Mouse (Mus musculus): ENCODE results near the gene Egln2.

The Egln2 gene

DNA sequence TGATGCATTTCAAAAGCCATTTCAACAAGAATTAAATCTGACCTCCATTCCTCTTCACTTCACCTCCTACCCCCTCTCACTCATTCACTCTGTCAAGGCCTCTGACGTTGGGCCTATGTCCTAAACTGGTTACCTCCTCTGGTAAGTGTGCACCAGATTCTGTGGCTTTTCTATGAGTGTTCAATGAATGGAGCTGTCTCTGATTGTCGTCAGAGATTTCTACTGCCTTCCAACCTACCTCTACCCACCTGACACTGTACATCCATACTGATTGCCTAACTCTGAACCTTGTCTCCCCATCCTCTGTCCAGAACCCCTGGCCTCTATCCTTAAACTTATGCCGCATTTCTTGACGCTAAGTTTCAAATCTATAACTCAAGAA lies 11.3 kb upstream of the Egln2 start:
- no peak for DNase-seq (ENCODE audit: low spot score in 2 of 2)

DNA sequence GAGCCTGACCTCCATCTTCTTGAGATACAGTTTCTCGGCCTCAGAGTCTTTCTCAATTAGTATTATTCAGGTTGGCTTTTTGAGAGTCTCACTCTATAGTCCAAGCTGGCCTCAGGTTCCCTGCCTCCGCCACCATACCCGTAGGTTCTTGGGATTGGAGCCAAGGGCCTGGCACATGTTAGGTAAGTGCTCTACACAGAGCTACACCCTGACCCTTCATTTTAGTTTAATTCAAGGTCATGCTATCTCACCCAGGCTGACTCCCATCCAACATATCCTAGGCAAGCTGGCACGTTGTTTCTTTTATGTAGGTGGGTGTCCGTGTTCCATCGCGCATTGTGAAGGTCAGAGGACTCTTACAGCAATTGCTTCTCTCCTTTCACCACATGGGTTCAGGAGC lies 8.3 kb upstream of the Egln2 start:
- no peak for DNase-seq (ENCODE audit: low spot score in 2 of 2)

DNA sequence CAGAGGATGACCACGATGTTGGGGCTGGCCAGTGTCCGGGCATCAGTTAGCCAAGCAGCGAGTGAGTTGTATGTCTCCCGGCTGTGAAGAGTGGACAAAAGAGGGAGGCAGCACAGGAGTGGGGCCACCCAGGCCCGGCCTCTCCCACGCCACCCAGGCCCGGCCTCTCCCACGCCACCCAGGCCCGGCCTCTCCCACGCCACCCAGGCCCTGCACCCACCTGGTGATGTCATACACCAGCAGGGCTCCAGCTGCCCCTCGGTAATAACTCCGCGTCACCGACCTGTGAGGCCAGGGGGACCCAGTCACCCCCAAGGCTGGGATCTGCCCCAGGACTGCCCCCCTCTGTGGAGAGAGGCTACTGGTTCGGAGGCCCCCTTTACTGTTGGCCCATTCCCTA lies 7.9 kb upstream of the Egln2 start:
- no peak for DNase-seq (ENCODE audit: low spot score in 2 of 2)

- no peak for DNase-seq (ENCODE audit: low spot score in 2 of 2)
These were observed 4.4 kb upstream of the Egln2 start for GRCm38 (mm10) chr7:27170981-27171380.

- DNase-seq (ENCODE audit: low spot score in 2 of 2) = no peak
These were observed 1.8 kb upstream of the Egln2 start for GRCm38 (mm10) chr7:27168371-27168770.

DNA sequence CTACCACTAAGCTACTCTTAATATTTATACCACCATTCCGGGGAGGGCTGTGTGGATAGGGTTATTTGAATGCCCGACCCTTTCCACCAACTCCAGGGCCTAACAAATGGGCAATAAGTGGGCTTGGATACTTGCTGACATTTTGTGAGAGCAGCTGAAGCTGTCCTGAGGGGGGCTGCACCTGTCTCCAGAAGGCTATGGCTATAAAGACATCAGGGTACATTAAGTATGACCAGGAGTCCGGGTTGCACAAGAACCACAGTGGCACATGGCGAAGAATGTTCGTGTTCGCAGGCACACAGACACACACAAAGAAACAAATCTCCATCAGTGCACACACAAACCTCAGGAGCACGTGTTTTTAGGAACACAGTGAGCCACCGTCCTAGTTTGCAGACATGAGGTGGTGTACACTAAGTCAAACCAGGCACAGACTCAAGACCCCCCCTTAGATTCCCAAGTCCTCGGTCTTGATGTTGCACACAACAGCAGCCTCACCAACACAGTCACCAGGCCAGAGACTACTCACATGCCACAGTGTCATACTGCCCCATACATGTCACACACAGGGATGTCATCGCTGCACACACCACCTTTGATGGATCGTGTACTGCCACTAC lies 983 bp upstream of the Egln2 start:
- DNase-seq (ENCODE audit: low spot score in 2 of 2) = no peak

DNA sequence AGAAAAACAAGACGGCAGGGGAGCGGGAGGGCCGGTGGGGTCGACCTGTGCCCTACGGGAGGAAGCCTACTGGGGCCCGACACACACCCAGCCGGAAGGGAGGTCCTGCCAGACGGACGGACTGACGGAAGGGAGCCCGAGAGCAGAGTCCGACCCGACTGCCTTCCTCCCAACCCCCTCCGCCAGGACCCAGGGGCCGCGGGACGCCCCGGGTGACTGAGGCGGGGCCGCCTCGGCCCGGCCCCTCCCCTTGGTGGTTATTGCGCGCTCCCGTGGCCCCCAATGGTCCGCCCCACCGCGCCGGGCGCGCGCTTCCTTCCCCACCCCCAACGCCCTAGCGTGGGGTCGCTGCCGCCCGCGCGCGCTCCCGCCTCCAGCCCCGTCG lies 381 bp downstream of the Egln2 start:
- DNase-seq (ENCODE audit: low spot score in 2 of 2) = peak; percentile 82 to 91

DNA sequence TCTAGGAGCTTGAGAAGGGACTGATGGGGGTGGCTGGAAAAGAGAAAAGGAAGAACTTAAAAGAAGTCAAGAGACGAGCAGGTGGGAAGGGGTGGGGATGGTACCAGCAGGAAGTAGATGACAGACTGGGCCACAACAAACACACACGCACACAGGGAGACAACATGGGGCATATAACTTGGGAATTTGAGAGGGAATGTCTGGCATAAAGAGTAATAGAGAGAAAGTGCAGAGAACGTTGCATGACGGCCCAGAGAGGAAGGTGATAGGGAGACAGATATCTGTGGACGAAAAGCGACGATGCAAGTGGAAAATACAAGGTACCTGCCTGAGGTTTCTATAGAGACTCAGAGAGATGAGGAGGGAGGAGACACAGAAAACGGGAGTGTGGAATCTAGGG lies 906 bp downstream of the Egln2 start:
- DNase-seq (ENCODE audit: low spot score in 2 of 2) = no peak

- peak in 1 of 2 experiments; percentile 68 for DNase-seq (ENCODE audit: low spot score in 2 of 2)
These were observed 1.5 kb downstream of the Egln2 start for GRCm38 (mm10) chr7:27165007-27165655.

- DNase-seq (ENCODE audit: low spot score in 2 of 2) = peak in 1 of 2 experiments; percentile 63
These were observed 2.3 kb downstream of the Egln2 start for GRCm38 (mm10) chr7:27164112-27164947.

- DNase-seq (ENCODE audit: low spot score in 2 of 2) = no peak
These were observed 3.2 kb downstream of the Egln2 start for GRCm38 (mm10) chr7:27163450-27163805.

DNA sequence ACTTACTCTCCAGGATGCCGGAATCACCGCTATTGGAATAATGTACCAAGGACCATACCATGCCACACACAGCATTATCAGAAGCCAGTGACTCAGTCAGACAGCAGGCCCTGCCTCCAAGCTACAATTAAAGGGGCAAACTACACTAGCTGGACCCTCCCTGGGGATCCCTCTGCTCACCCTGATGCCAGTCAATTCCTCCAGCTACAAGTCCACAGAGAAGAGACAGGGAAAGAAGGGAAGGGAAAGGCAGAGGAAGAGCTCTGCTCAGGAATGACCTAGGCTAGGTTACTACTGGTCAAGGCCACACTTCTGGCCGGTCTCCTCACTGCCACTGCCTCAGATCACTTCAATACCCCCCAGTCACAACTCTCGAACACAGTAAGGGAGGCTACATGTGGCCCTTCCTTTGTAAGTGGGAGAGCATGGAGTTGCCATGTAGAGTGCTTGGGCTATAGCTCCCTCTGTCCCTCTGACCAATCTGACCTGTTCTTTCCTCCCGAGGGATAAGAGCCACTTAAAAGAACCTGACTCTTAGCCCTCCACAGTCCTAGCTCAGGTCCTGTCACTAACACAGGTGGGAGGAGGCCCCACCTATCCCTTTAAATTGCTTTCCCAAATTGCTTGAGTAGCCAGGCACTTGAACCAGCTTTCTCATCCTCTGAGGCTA lies 3.7 kb downstream of the Egln2 start:
- DNase-seq (ENCODE audit: low spot score in 2 of 2) = no peak

DNA sequence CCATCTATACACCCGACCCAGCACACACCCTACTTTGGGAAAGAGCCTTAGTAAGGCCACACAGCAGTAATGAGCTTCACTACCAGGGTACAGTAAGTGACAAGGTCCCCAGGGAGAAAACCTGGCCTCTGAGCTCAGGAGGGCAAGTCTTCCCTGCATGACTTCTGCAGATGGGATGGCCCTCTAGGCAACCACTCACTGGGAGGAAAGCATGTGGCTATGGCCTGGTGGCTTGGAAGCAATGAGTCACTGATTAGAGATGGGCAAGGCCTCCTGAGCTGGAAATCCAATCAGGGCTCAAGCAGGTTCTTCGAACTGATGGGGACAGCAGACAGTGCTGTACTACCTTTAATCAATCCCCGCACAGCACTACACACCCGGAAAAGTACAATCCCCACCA lies 4.9 kb downstream of the Egln2 start:
- DNase-seq (ENCODE audit: low spot score in 2 of 2) = no peak

DNA sequence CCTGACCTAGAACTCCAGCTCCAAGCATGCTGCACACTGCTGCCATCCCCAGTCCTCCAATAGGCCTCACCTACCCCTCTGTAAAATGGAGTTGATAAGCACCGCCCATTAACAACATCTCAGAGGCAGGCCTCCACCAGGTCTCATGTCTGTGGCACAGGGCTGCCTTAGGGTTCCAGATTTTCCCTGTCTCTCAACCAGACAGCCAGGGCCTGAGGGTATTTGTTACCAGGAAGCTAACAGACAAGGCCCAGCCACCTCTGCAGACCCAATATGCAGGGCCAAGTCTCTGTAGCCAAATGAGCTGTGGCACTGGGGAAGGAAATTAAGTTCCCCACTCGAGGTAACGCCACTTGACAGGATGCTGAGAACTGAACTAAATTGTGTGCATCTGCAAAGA lies 5.7 kb downstream of the Egln2 start:
- no peak for DNase-seq (ENCODE audit: low spot score in 2 of 2)

- peak; percentile 84 to 95 for DNase-seq (ENCODE audit: low spot score in 2 of 2)
These were observed 6.7 kb downstream of the Egln2 start for GRCm38 (mm10) chr7:27159882-27160281.

GRCm38 (mm10) chr7:27159256-27159655 lies 7.3 kb downstream of the Egln2 start:
- no peak for DNase-seq (ENCODE audit: low spot score in 2 of 2)

DNA sequence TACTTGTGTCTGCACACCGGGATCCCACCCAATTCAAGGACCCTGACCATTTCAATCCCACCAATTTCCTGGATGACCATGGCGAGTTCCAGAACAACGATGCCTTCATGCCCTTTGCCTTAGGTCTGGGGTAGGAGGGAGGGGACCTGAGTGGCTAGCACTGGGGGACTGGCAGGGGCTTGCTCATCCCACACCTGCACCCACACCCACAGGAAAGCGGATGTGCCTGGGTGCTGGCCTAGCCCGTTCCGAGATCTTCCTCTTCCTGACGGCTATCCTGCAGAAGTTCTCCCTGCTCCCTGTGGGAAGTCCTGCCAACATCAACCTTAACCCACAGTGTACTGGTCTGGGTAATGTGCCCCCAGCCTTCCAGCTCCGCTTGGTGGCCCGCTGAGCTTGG lies 8.4 kb downstream of the Egln2 start:
- no peak for DNase-seq (ENCODE audit: low spot score in 2 of 2)

GRCm38 (mm10) chr7:27156005-27156404 lies 10.6 kb downstream of the Egln2 start:
- DNase-seq (ENCODE audit: low spot score in 2 of 2) = no peak

DNA sequence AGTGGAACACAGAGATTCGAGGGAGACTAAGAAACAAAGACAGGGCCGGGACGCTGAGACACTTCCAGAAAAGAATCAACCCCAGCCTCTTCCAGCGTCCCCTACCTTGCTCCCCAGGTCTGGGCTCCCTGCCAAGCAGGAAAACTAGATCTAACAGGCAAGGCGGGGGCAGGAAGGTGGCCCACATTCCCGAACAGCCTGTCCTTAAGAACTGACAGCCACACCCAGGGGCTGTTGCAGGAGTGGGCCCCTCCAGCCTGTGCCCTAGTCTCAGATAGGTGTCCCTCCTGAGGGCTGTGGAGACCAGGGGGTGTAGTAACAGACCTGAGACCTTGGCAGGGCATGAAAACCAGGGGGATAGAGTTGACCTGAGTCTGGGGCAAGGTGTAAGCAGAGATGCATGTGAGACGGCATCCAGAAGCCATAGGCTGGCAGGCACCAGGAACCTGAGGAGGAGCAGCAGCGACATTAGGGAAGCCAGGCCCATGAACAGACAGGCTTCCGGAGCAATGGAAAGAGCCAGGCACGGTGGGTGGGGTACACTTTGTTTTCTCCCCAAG lies 13.3 kb downstream of the Egln2 start, which contains the start of gene Cyp2t4:
Cyp2t4 (plus strand) TSS at position 510 of the 560 bp plus-strand sequence.
- DNase-seq (ENCODE audit: low spot score in 2 of 2) = no peak

- DNase-seq (ENCODE audit: low spot score in 2 of 2) = no peak
These were observed 30.1 kb downstream of the Egln2 start for GRCm38 (mm10) chr7:27136410-27136996.

- DNase-seq (ENCODE audit: low spot score in 2 of 2) = no peak
These were observed 32.8 kb downstream of the Egln2 start for GRCm38 (mm10) chr7:27133757-27134156.

- no peak for DNase-seq (ENCODE audit: low spot score in 2 of 2)
These were observed 33.4 kb downstream of the Egln2 start for GRCm38 (mm10) chr7:27133156-27133555.

Data from spleen, postnatal 4 days (tissue).